Mouse (Mus musculus): ENCODE measurements around the gene Slc7a11.

Gene Slc7a11

GRCm38 (mm10) chr3:50130319-50130718 lies 313.1 kb downstream of the Slc7a11 start:
- no peak for DNase-seq

- no peak for DNase-seq
Observed at GRCm38 (mm10) chr3:50121001-50121400, 322.4 kb downstream of the Slc7a11 start.

GRCm38 (mm10) chr3:50116266-50116665 lies 327.1 kb downstream of the Slc7a11 start:
- DNase-seq: no peak

GRCm38 (mm10) chr3:50105509-50105908 lies 337.9 kb downstream of the Slc7a11 start:
- no peak for DNase-seq

- DNase-seq: no peak
Observed at GRCm38 (mm10) chr3:50094404-50095092, 348.9 kb downstream of the Slc7a11 start.

GRCm38 (mm10) chr3:50076979-50077378 lies 366.4 kb downstream of the Slc7a11 start:
- peak; percentile 22 to 53 for DNase-seq

GRCm38 (mm10) chr3:50063396-50063795 lies 380.0 kb downstream of the Slc7a11 start:
- DNase-seq: no peak

GRCm38 (mm10) chr3:50044666-50045065 lies 398.7 kb downstream of the Slc7a11 start:
- DNase-seq: no peak

- DNase-seq: no peak
Observed at GRCm38 (mm10) chr3:50044160-50044559, 399.3 kb downstream of the Slc7a11 start.

GRCm38 (mm10) chr3:50041141-50041540 lies 402.3 kb downstream of the Slc7a11 start:
- no peak for DNase-seq

- DNase-seq: no peak
Observed at GRCm38 (mm10) chr3:50035875-50036528, 407.4 kb downstream of the Slc7a11 start.

GRCm38 (mm10) chr3:50033325-50033724 lies 410.1 kb downstream of the Slc7a11 start:
- no peak for DNase-seq

- DNase-seq: no peak
Observed at GRCm38 (mm10) chr3:50026039-50026438, 417.4 kb downstream of the Slc7a11 start.

GRCm38 (mm10) chr3:50014396-50014795 lies 429.0 kb downstream of the Slc7a11 start:
- DNase-seq: peak; percentile 32 to 39

GRCm38 (mm10) chr3:50012012-50012411 lies 431.4 kb downstream of the Slc7a11 start:
- no peak for DNase-seq

- no peak for DNase-seq
Observed at GRCm38 (mm10) chr3:50003970-50004683, 439.3 kb downstream of the Slc7a11 start.

GRCm38 (mm10) chr3:50002067-50002466 lies 441.3 kb downstream of the Slc7a11 start:
- no peak for DNase-seq

- no peak for DNase-seq
Observed at GRCm38 (mm10) chr3:50001635-50002034, 441.8 kb downstream of the Slc7a11 start.

GRCm38 (mm10) chr3:49992891-49993290 lies 450.5 kb downstream of the Slc7a11 start:
- DNase-seq: no peak

GRCm38 (mm10) chr3:49987236-49987635 lies 456.2 kb downstream of the Slc7a11 start:
- no peak for DNase-seq

GRCm38 (mm10) chr3:49984795-49985194 lies 458.6 kb downstream of the Slc7a11 start:
- DNase-seq: no peak

GRCm38 (mm10) chr3:49983429-49984268 lies 459.8 kb downstream of the Slc7a11 start:
- DNase-seq: no peak

- no peak for DNase-seq
Observed at GRCm38 (mm10) chr3:49973994-49974393, 469.4 kb downstream of the Slc7a11 start.
